Mouse (Mus musculus): ENCODE results near the gene Serpinb9g. TPM values are rescaled to one million over a fixed set of nuclear protein-coding genes. Genes with fewer than 3 reads are reported as not detected.

Serpinb9g gene
- not detected in 2 replicates for polyA plus RNA-seq (2021; fragmentation: Nextera tagmentation)
- long read RNA-seq, experiment 1 = 0 reads
- long read RNA-seq, experiment 2 = 0 reads

DNA sequence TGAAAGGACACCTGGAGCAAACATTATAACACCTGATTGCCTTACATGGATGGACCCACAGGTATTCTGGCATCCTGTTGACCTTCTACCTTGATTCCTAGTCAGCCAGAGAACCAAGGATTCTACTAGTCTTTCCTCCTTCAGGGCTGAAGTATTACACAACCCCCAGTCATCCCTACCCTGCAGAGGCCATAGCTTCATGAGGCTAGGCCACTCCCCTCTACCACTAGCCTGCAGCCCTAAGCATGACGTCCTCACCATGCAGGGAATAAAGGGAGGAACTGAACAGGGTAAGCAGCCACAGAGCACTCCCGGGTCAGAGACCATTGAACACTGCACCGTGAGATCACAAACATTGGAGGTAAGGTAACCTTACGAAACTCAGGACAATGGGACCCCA is at the start of gene Serpinb9g:
Gene Serpinb9g, plus strand, starts transcription at position 301 of the 400 bp plus-strand sequence.

Other genes starting within 250 kb of the Serpinb9g start
- gene Serpinb9e, start 235.2 kb upstream of the Serpinb9g start, polyA plus RNA-seq (2021; fragmentation: Nextera tagmentation) = not detected in 2 replicates
- not detected in 2 replicates for gene Serpinb9f, start 160.7 kb upstream of the Serpinb9g start, polyA plus RNA-seq (2021; fragmentation: Nextera tagmentation)
- not detected in 2 replicates for gene Gm11397, start 89.0 kb upstream of the Serpinb9g start, polyA plus RNA-seq (2021; fragmentation: Nextera tagmentation)
- not detected in 2 replicates for gene Serpinb6d, start 176.6 kb downstream of the Serpinb9g start, polyA plus RNA-seq (2021; fragmentation: Nextera tagmentation)